Mouse (Mus musculus) midbrain, embryonic 16.5 days (tissue): ENCODE measurements around the gene 2810459M11Rik. TPM values are rescaled to one million over a fixed set of nuclear protein-coding genes. Genes with fewer than 3 reads are reported as not detected.
"Not testable (repeated sequence)": the region's sequence is repeated elsewhere in the genome, so short reads cannot be mapped to it uniquely, and the experiment has no call there.

ENCODE experiments used
- ATAC-seq: fragments of 200-750 bp; cut with Nextera tagmentation; 2 replicates; pipeline ENCODE4 v1.8.0; 2017; ENCODE audit warnings: moderate TSS enrichment
- H3K27ac ChIP-seq: fragments of 300-500 bp; sonication (generic); 2 replicates; pipeline ENCODE4 v1.5.1; 2014; ENCODE audit warnings: mild to moderate bottlenecking, low read length, mixed read lengths
- H3K27me3 ChIP-seq: fragments of 300-500 bp; sonication (generic); 2 replicates; pipeline ENCODE4 v1.6.1; 2014; ENCODE audit warnings: low read depth, low read length, mixed read lengths; ENCODE audit not compliant: control insufficient read depth, insufficient read depth
- H3K36me3 ChIP-seq: fragments of 300-500 bp; sonication (generic); 2 replicates; pipeline ENCODE4 v1.6.1; 2014; ENCODE audit warnings: mild to moderate bottlenecking, low read length, moderate library complexity, mixed read lengths; ENCODE audit not compliant: control insufficient read depth, insufficient read depth
- H3K4me1 ChIP-seq: fragments of 300-500 bp; sonication (generic); 2 replicates; pipeline ENCODE4 v1.6.1; 2014; ENCODE audit warnings: mild to moderate bottlenecking, low read length, mixed read lengths; ENCODE audit not compliant: control insufficient read depth, insufficient read depth
- H3K4me2 ChIP-seq: fragments of 300-500 bp; sonication (generic); 2 replicates; pipeline ENCODE4 v1.6.1; 2014; ENCODE audit warnings: mild to moderate bottlenecking, low read length, mixed read lengths
- H3K4me3 ChIP-seq: fragments of 300-500 bp; sonication (generic); 2 replicates; pipeline ENCODE4 v1.5.1; 2014; ENCODE audit warnings: low read depth, mild to moderate bottlenecking, low read length, moderate library complexity, mixed read lengths
- H3K9ac ChIP-seq: fragments of 300-500 bp; sonication (generic); 2 replicates; pipeline ENCODE4 v1.6.1; 2014; ENCODE audit warnings: low read depth, low read length, mixed read lengths
- H3K9me3 ChIP-seq: fragments of 300-500 bp; sonication (generic); replicated peaks from 2 replicates; pipeline ENCODE4 v1.6.1; 2014; ENCODE audit warnings: mild to moderate bottlenecking, low read length, mixed read lengths; ENCODE audit not compliant: control insufficient read depth, poor library complexity, severe bottlenecking
- WGBS: fragments of 180-500 bp; shearing (Covaris S2); extraction: QIAGEN DNeasy Blood & Tissue Kit; methylation state at CpG from one replicate; pipeline ENCODE4 v1.1.7; 2014; 5-methylcytosine and 5-hydroxymethylcytosine counted together
- polyA plus RNA-seq: library from polyadenylated mRNA; unstranded; fragments of >200 nt; fragmentation: Nextera tagmentation; extraction: Ambion mirVana; gene quantifications from 2 replicates; pipeline ENCODE4 v1.2.1, GENCODE M21; 2015

Gene 2810459M11Rik
- polyA plus RNA-seq, result 6.8 and 10.1 TPM in 2 replicates

DNA sequence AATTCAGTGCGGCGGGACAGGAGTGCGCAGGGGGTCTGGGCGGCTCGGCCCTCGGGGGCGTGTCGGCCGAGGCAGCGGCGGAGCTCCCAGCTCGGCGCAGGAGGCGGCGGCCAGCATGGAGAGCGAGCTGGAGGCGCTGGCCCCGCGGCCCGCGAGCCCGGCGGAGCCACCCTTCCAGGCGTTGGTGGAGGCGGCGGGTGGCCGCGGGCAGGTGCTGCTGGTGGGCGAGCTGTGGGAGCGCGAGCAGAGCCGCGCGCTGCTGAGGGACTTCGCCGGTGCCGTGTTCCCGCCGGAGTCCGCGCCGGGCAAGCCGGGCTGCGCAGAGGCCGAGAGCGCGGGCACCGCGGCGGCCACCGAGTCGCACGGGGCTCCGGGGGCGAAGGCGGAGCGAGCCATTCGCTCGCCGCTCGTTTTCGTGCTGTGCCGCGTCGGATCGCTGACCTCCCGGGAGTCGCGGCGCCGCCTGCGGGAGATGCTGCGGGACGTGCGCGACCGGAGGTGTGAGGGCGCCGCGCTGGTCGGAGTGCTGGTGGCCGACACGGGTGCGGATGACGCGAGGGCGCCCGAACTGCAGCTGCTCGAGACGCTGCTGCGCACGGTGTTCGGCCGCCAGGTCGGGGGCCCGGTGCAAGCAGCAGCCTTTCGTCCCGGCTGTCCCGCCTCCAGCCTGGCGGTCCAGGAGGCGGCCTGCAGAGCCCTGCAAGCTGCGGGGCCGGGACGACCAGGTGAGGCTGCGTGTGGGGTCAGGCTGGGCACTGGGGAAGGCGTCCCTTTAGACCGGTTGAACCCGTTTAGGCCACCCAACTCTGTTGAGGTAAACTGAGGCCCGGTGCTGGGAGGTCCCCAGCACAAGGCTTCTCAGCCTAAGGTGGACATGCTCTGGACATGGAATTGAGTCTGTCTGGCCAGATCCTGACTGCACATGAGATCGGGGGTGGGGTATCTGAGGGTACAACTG is at the start of gene 2810459M11Rik:
Gene 2810459M11Rik, plus strand, starts transcription at position 16 of the 958 bp plus-strand sequence.
- peak; percentile 84 for ATAC-seq
- peak within 1 kb of the TSS; percentile 69 for H3K4me3 ChIP-seq
- peaks cover 8% of the 10 kb centered on the region; the same call in 1 of the 2 replicates for H3K9me3 ChIP-seq
- peak within 1 kb of the TSS; percentile 45 for H3K27ac ChIP-seq
- H3K4me2 ChIP-seq, result peak within 1 kb of the TSS; percentile 91
- no peaks in the 10 kb centered on the region for H3K36me3 ChIP-seq
- WGBS, result under 1% methylated on average over 98 of the region's 110 CpGs
- peak within 1 kb of the TSS; percentile 79 for H3K9ac ChIP-seq
- H3K4me1 ChIP-seq, result peaks cover 12% of the 10 kb centered on the region
- peaks cover 23% of the 10 kb centered on the region for H3K27me3 ChIP-seq

DNA sequence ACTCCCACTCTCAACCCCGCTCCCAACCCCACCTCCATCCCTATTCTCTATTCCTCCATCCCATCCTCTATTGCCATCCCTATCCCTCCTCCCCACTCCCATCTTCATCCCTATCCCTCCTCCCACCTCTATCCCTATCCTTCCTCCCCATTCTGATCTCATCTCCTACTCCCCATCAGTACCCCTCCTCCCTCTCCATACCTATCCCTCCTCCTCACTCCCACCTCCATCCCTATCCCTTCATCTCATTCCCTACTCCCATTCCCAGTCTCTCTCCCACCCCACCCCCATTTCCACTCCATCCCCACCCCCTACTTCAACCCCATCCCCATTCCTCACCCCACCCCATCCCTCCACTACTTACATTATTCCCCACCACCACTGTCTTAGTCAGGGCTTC is 48.4 kb upstream of the 2810459M11Rik start:
- no peak for ATAC-seq
- Histone ChIP-seq H3K9me3 (no peaks in the 10 kb centered on the region), H3K27me3 (no peaks in the 10 kb centered on the region), H3K27ac (no peak overlapping the region), H3K4me3 (no peak overlapping the region), H3K9ac (no peak overlapping the region), H3K4me1 (no peaks in the 10 kb centered on the region), H3K36me3 (no peaks in the 10 kb centered on the region), H3K4me2 (no peak overlapping the region)
- WGBS, result 100% methylated on average over 1 of the region's 1 CpGs

DNA sequence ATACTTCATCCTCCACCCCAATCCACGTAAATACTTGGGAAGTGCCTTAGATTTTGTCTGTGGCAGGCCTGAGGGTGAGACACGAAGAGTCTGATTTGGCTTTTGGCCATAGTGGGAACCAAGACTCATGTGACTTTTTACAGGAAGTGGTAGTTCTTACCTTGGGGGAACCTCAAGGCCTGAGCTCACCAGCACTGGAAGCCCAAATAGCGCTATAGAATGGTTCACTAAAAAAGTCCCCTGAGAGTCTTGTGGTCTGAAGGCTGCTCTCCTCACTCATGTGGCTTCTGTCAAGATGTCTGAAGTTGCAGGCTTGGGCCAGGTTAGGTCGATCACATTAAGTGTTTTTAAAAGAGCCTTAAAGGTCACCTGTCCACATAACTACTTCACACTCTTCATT is 47.7 kb upstream of the 2810459M11Rik start:
- no peak for ATAC-seq
- H3K4me3 ChIP-seq, result no peak overlapping the region
- H3K4me2 ChIP-seq, result no peak overlapping the region
- no peak overlapping the region for H3K27ac ChIP-seq
- no peaks in the 10 kb centered on the region for H3K4me1 ChIP-seq
- H3K9me3 ChIP-seq, result no peaks in the 10 kb centered on the region
- no peaks in the 10 kb centered on the region for H3K36me3 ChIP-seq
- WGBS, result 89% methylated on average over 4 of the region's 4 CpGs
- H3K27me3 ChIP-seq, result no peaks in the 10 kb centered on the region
- no peak overlapping the region for H3K9ac ChIP-seq

DNA sequence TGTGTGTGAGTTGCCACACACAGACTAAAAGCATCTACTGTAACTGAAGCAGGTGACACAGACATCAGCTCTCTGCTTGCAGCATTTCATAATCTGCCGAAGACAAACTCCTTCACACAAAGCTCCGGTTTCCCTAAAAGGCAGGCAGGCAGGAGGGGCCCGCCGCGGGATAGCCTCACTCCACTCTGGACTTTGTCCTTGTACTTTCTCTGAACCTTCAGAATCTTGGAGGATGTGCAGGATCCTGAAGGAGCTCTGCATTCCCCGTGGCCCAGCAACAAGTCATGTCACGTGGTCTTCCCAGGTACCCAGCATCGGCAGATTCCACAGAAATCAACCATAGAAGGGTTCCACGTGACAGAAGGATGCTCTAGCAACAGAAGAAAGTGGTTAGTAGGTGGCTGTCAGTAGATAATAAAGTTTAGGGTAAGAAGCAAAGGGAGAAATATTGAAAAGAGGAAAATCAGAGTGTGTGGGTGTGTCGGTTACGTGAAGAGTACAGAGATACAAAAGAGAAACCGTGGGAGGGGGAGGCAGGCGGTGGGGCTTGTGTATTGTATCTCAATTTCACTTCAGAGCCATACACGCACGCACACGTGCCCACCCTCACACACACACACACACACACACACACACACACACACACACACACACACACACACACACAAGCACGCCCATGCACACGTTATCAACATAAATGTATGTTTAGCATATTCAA is 45.7 kb upstream of the 2810459M11Rik start:
- ATAC-seq, result no peak
- Histone ChIP-seq H3K27ac (no peak overlapping the region), H3K36me3 (no peaks in the 10 kb centered on the region), H3K4me2 (no peak overlapping the region), H3K9me3 (no peaks in the 10 kb centered on the region), H3K4me1 (no peaks in the 10 kb centered on the region), H3K9ac (no peak overlapping the region), H3K4me3 (no peak overlapping the region), H3K27me3 (no peaks in the 10 kb centered on the region)
- WGBS, result 82% methylated on average over 18 of the region's 18 CpGs

DNA sequence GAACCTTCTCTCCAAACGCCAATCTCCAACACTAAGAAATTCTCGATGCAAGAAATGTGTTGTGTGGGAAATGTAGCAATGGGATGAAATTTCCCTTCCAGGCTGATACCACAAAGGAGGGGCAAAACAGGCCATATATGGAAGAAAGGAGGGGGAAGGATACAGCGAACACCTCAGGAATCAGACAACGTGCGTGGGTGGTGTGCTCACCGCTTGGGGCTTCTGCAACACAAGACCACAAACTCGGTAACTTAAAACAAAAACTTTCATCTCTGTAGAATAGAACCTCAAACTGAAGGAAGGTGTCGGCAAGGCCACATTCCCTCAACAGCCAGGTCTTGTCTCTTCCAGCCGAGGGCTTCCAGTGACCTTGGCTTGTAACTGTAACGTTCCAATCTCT is 40.1 kb upstream of the 2810459M11Rik start:
- ATAC-seq, result no peak
- Histone ChIP-seq H3K9ac (no peak overlapping the region), H3K27ac (no peak overlapping the region), H3K36me3 (no peaks in the 10 kb centered on the region), H3K4me1 (no peaks in the 10 kb centered on the region; the same call in 1 of the 2 replicates), H3K27me3 (no peaks in the 10 kb centered on the region), H3K9me3 (no peaks in the 10 kb centered on the region), H3K4me3 (no peak overlapping the region), H3K4me2 (no peak overlapping the region)
- WGBS, result 92% methylated on average over 10 of the region's 10 CpGs

DNA sequence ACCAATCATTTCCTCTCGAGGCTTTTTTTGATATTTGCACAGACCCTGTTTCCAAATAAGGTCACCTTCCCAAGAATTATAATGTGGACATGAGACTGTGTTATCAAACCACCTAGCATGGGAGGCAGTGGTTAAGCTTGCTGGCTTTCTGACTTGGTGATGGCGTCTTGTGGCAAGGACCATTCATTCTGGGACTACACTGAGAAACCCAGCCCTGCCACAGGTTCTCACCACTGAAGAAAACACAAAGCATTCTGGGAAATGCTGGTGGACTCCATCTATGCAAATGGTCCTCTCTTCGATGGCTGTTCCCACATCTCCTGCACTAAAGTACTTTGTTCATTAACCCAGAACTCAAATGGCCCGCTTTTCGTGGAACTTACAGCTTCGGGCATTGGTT is 39.6 kb upstream of the 2810459M11Rik start:
- Histone ChIP-seq H3K4me3 (no peak overlapping the region), H3K9ac (no peak overlapping the region), H3K9me3 (no peaks in the 10 kb centered on the region), H3K36me3 (no peaks in the 10 kb centered on the region), H3K27ac (no peak overlapping the region), H3K4me2 (no peak overlapping the region), H3K27me3 (no peaks in the 10 kb centered on the region), H3K4me1 (no peaks in the 10 kb centered on the region; the same call in 1 of the 2 replicates)
- WGBS, result 91% methylated on average over 6 of the region's 6 CpGs
- no peak for ATAC-seq

DNA sequence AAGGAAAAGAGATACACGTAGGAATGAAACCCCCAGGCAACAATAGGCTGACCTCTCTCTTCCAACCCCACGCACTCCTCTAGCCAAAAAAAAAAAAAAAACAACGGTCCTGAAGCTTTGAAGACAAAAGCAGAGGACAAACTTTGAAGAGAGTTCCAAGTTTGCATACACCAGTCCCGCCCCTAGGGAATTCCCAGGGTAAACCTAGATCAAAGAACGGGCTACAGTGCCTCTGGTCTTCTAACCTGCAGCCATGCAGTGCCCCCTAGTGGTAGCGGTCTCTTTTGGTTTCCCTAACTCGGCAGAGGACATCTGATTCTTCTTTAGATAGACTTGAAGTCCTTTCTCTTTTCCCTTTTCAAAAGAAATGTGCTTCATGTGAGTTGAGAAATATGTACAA is 37.9 kb upstream of the 2810459M11Rik start:
- no peaks in the 10 kb centered on the region; the same call in 1 of the 2 replicates for H3K4me1 ChIP-seq
- ATAC-seq, result peak; percentile 82
- no peak overlapping the region for H3K27ac ChIP-seq
- no peak overlapping the region for H3K9ac ChIP-seq
- H3K4me3 ChIP-seq, result no peak overlapping the region
- peak overlapping the region; percentile 19; the same call in 1 of the 2 replicates for H3K4me2 ChIP-seq
- H3K27me3 ChIP-seq, result no peaks in the 10 kb centered on the region
- WGBS, result under 1% methylated on average over 7 of the region's 7 CpGs
- H3K36me3 ChIP-seq, result no peaks in the 10 kb centered on the region
- no peaks in the 10 kb centered on the region for H3K9me3 ChIP-seq

DNA sequence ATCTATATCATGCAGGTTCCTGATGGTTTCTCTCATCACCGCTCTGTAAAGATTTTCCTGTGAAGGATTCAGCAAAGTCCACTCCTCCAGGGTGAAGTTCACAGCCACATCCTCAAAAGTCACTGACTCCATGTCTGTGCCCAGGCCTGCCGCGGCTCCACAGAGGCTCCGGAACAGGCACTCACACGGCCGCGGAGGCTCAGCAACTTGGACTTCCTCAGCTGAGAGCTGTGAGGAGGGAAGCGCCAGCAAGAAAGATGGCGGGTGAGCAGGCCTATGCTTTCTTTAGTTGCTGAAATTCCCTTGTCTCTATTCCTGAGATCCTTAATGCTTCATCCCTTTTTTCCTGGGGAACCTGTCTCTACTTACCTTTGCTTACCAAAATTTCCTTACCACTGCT is 29.9 kb upstream of the 2810459M11Rik start:
- H3K9ac ChIP-seq, H3K27ac ChIP-seq, H3K4me3 ChIP-seq, H3K4me1 ChIP-seq, H3K27me3 ChIP-seq, H3K36me3 ChIP-seq, H3K4me2 ChIP-seq, H3K9me3 ChIP-seq, ATAC-seq: not testable (repeated sequence)
- 95% methylated on average over 9 of the region's 9 CpGs for WGBS

DNA sequence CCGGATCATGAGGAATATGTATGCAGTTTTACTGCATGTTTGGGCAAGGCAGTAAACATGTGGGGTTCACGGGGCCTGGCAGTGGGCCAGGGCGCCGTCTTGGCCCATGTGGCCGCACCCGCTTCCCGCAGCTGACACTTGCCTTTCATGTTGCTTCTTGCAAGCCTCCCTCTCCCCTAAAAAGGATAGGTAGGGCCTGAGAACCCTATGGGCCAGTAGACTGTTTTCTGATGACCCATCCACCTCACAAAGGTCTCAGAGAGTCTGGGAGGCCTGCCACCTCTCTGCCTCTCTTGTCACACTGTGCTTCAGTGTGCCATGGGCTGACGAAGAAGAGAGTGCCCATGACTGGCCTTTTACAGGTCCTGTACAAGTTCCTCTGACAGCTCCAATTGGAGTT is 29.1 kb upstream of the 2810459M11Rik start, which contains the start of gene Spata3:
Gene Spata3, plus strand, starts transcription at position 301 of the 400 bp plus-strand sequence.
- Histone ChIP-seq H3K36me3 (no peaks in the 10 kb centered on the region), H3K27ac (no peak within 1 kb of the TSS), H3K4me3 (no peak within 1 kb of the TSS), H3K27me3 (no peaks in the 10 kb centered on the region; the same call in 1 of the 2 replicates), H3K4me1 (peaks cover 3% of the 10 kb centered on the region; the same call in 1 of the 2 replicates), H3K9ac (no peak within 1 kb of the TSS), H3K4me2 (no peak within 1 kb of the TSS), H3K9me3 (no peaks in the 10 kb centered on the region)
- 92% methylated on average over 8 of the region's 8 CpGs for WGBS
- no peak for ATAC-seq
